Mouse (Mus musculus) midbrain, postnatal 0 days (tissue): Measurements from ENCODE around the gene Mafg. TPM values are rescaled to one million over a fixed set of nuclear protein-coding genes. Genes with fewer than 3 reads are reported as not detected.
A peak's percentile ranks its signal among the peaks of the same experiment; 100 is the strongest.

Source experiments
- ATAC-seq: fragments of 200-750 bp; cut with Nextera tagmentation; 2 replicates; pipeline ENCODE4 v1.8.0; 2017; ENCODE audit warnings: moderate number of reproducible peaks, mild to moderate bottlenecking, moderate TSS enrichment, moderate library complexity; ENCODE audit not compliant: low FRiP score
- DNase-seq: peaks from one replicate; pipeline ENCODE4 v3.0.0-alpha.2; 2015; ENCODE audit warnings: low spot score
- H3K27ac ChIP-seq: fragments of 300-500 bp; sonication (generic); 2 replicates; pipeline ENCODE4 v1.5.1; 2014; ENCODE audit warnings: low read depth, mild to moderate bottlenecking, low read length, mixed read lengths
- H3K27me3 ChIP-seq: fragments of 300-500 bp; sonication (generic); 2 replicates; pipeline ENCODE4 v1.6.1; 2014; ENCODE audit warnings: low read length, control low read depth, mixed read lengths; ENCODE audit not compliant: insufficient read depth
- H3K36me3 ChIP-seq: fragments of 300-500 bp; sonication (generic); 2 replicates; pipeline ENCODE4 v1.6.1; 2014; ENCODE audit warnings: low read length, control low read depth, mixed read lengths; ENCODE audit not compliant: insufficient read depth
- H3K4me1 ChIP-seq: fragments of 300-500 bp; sonication (generic); 2 replicates; pipeline ENCODE4 v1.6.1; 2014; ENCODE audit warnings: mild to moderate bottlenecking, control low read depth, antibody characterized with exemption, low read length, mixed read lengths; ENCODE audit not compliant: insufficient read depth
- H3K4me2 ChIP-seq: fragments of 300-500 bp; sonication (generic); 2 replicates; pipeline ENCODE4 v1.6.1; 2014; ENCODE audit warnings: low read depth, mild to moderate bottlenecking, low read length, mixed read lengths; ENCODE audit not compliant: poor library complexity, severe bottlenecking
- H3K4me3 ChIP-seq: fragments of 300-500 bp; sonication (generic); 2 replicates; pipeline ENCODE4 v1.5.1; 2014; ENCODE audit warnings: low read depth, mild to moderate bottlenecking, low read length, moderate library complexity
- H3K9ac ChIP-seq: fragments of 300-500 bp; sonication (generic); replicated peaks from 2 replicates; pipeline ENCODE4 v1.6.1; 2014; ENCODE audit warnings: mild to moderate bottlenecking, low read length, moderate library complexity, mixed read lengths; ENCODE audit not compliant: poor library complexity, severe bottlenecking
- H3K9me3 ChIP-seq: fragments of 300-500 bp; sonication (generic); 2 replicates; pipeline ENCODE4 v1.6.1; 2016; ENCODE audit warnings: low read length, control low read depth
- CTCF ChIP-seq: IDR thresholded peaks from 2 replicates; pipeline ENCODE4 v1.5.1; 2016; ENCODE audit warnings: antibody characterized with exemption, mild to moderate bottlenecking
- WGBS: fragments of 180-500 bp; shearing (Covaris S2); extraction: QIAGEN DNeasy Blood & Tissue Kit; methylation state at CpG from one replicate; pipeline ENCODE4 v1.1.7; 2014; 5-methylcytosine and 5-hydroxymethylcytosine counted together
- polyA plus RNA-seq: library from polyadenylated mRNA; unstranded; fragments of >200 nt; fragmentation: Nextera tagmentation; extraction: Ambion mirVana; gene quantifications from 2 replicates; pipeline ENCODE4 v1.2.1, GENCODE M21; 2015
- total RNA-seq: library from RNA; depleted of rRNA; stranded (reverse); fragments of >200 nt; gene quantifications from 2 replicates; pipeline ENCODE4 v1.2.3, GENCODE M21; 2014

Mafg gene
- total and polyA plus RNA-seq, 2 experiments from 2014 or later, result 41.7 to 42.1 TPM

DNA sequence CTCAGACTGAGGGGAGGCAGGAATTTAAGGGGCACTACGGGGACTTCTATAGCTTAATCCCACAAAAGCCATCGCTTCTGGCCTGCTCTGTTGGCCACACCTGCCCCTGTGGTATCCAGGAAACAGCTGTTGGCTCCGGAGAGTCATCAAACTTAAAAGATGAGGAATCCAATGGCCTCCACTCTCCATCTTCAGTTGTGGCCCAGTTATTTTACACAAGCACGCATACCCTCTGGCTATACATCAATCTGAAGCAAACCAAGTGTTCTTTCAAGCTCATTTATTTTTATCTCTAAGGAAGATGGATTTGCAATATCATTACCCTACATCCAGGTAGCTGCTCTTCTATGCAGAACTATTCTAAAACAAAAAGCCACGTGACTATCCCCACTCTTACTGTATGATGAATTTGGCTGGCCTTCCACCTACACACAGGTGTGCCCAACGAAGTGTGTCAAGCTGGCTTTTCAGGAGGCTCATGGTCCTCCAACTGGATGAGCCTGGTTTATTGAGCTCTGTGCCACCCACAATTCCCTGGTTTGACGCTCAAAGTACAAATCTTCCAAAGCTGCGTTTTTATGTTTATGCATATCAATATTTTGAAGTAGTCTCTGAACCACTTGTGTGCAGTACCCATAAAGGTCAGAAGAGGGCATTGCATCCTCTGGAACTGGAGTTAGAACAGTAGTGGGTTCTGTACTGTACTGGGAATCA, 51.0 kb downstream of the Mafg start:
- 67% methylated on average over 8 of the region's 8 CpGs for WGBS
- Histone ChIP-seq H3K27ac (peak overlapping the region; percentile 96), H3K4me1 (peaks cover 5% of the 10 kb centered on the region), H3K36me3 (peaks cover 39% of the 10 kb centered on the region), H3K4me2 (peak overlapping the region; percentile 95), H3K9ac (peak overlapping the region; percentile 95), H3K27me3 (no peaks in the 10 kb centered on the region), H3K9me3 (no peaks in the 10 kb centered on the region), H3K4me3 (peak overlapping the region; percentile 96)
- peak; percentile 64 for TF ChIP-seq CTCF
- DNase-seq, result no peak
- ATAC-seq, result no peak

DNA sequence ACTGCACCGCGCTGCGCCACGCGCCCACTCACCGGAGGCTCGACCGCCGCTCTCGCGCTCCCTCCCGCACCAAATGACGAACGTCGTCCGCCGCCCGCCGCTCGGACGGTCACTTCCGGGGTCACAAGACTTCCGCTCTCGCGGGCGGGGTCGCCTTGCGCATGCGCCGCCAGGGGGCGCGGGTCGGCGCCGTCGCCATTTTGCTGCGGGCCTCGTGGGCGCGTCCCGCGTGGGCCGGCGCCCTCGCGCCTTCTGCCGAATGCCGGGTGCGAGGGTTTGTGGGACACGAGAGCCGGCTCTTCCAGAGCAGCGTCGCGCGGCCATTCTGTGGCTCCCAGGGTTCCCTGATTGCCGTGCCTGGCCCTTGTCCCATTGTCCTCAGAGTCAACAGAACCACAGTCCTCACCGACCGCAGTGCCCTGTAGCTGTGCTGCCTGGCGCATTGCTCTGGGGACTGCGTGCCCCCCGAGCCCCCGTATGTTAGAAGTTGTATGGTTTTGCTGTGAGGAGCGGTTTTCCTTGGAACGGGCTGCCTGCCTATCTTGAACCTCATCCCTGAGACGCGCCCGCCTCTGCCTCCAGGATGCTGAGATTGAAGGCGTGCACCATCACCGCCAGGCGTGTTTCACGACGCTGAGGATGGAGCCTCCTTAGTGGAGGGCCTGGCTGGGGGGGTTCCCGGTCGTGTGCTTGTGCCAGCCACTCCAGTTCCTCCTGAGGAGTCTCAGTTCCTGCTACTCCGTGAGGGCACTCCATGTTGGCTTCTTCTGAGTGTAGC, 51.7 kb downstream of the Mafg start, which contains the start of gene Arhgdia:
Gene Arhgdia (minus strand): TSS at position 135 of the 778 bp plus-strand sequence.
- Histone ChIP-seq H3K27me3 (no peaks in the 10 kb centered on the region), H3K9me3 (no peaks in the 10 kb centered on the region), H3K4me3 (peak within 1 kb of the TSS; percentile 96), H3K4me2 (peak within 1 kb of the TSS; percentile 95), H3K27ac (peak within 1 kb of the TSS; percentile 96), H3K36me3 (peaks cover 38% of the 10 kb centered on the region), H3K4me1 (peaks cover 5% of the 10 kb centered on the region), H3K9ac (peak within 1 kb of the TSS; percentile 95)
- DNase-seq (peak; percentile 90), ATAC-seq (peak; percentile 75)
- WGBS, result 5% methylated on average over 53 of the region's 75 CpGs
- peak; percentile 60 for TF ChIP-seq CTCF

GRCm38 (mm10) chr11:120580871-120581331, 52.5 kb downstream of the Mafg start:
- no peak for TF ChIP-seq CTCF
- DNase-seq (peak; percentile 23), ATAC-seq (peak; percentile 15; the same call in 1 of the 2 replicates)
- Histone ChIP-seq H3K36me3 (peaks cover 31% of the 10 kb centered on the region), H3K4me2 (peak overlapping the region; percentile 95), H3K4me1 (peaks cover 5% of the 10 kb centered on the region), H3K4me3 (peak overlapping the region; percentile 96), H3K27ac (peak overlapping the region; percentile 96), H3K9me3 (no peaks in the 10 kb centered on the region), H3K9ac (peak overlapping the region; percentile 95), H3K27me3 (no peaks in the 10 kb centered on the region)
- WGBS, result under 1% methylated on average over 41 of the region's 44 CpGs

DNA sequence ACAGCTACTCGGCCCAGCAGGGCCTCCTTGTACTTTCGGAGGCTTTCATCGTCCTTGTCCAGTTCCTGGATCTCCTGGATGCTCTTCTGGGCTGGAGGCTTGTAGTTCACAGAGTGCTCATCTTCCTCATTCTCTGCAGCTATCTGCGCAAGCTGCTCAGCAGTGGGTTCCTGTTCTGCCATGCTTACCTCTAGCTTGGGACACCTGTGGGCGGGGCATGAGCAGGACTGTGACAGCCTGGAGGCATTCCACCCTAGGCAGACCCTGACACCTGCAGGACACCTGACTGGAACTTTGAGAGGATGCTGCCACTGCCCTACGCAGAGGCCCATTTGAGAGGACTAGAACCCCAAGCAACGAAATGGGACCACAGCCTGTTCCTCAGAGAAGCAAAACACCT, 53.2 kb downstream of the Mafg start:
- ATAC-seq (no peak), DNase-seq (no peak)
- Histone ChIP-seq H3K36me3 (peaks cover 26% of the 10 kb centered on the region), H3K4me2 (peak overlapping the region; percentile 95), H3K4me3 (peak overlapping the region; percentile 96), H3K27ac (peak overlapping the region; percentile 96), H3K9ac (peak overlapping the region; percentile 95), H3K9me3 (no peaks in the 10 kb centered on the region), H3K27me3 (no peaks in the 10 kb centered on the region), H3K4me1 (peaks cover 5% of the 10 kb centered on the region)
- TF ChIP-seq CTCF, result no peak
- 64% methylated on average over 7 of the region's 7 CpGs for WGBS

- Histone ChIP-seq H3K27ac (peak overlapping the region; percentile 96; the same call in 1 of the 2 replicates), H3K36me3 (peaks cover 26% of the 10 kb centered on the region), H3K4me2 (peak overlapping the region; percentile 95), H3K27me3 (no peaks in the 10 kb centered on the region), H3K9me3 (no peaks in the 10 kb centered on the region), H3K9ac (no peak overlapping the region), H3K4me3 (peak overlapping the region; percentile 96), H3K4me1 (peaks cover 5% of the 10 kb centered on the region)
- no peak for ATAC-seq
- peak; percentile 70 for DNase-seq
- TF ChIP-seq CTCF, result peak; percentile 96
- WGBS, result 62% methylated on average over 15 of the region's 15 CpGs
These were observed 53.9 kb downstream of the Mafg start for GRCm38 (mm10) chr11:120579316-120580107.
